Mouse (Mus musculus) testis, adult 2 months (tissue): ENCODE data around the gene Zan. TPM values are rescaled to one million over a fixed set of nuclear protein-coding genes. Genes with fewer than 3 reads are reported as not detected.

ENCODE experiments used
- H3K27ac ChIP-seq: fragments of 200-500 bp; 2 replicates; pipeline ENCODE4 v1.5.1; 2012; ENCODE audit warnings: low read depth, low read length; ENCODE audit not compliant: control insufficient read depth, insufficient read depth
- H3K27me3 ChIP-seq: fragments of 200-500 bp; 2 replicates; pipeline ENCODE4 v1.6.1; 2012; ENCODE audit warnings: mild to moderate bottlenecking, low read length, moderate library complexity; ENCODE audit not compliant: control insufficient read depth, insufficient read depth
- H3K36me3 ChIP-seq: fragments of 200-500 bp; 2 replicates; pipeline ENCODE4 v1.6.1; 2012; ENCODE audit warnings: mild to moderate bottlenecking, low read length; ENCODE audit not compliant: control insufficient read depth, insufficient read depth
- H3K4me1 ChIP-seq: fragments of 200-500 bp; 2 replicates; pipeline ENCODE4 v1.6.1; 2012; ENCODE audit warnings: low read length; ENCODE audit not compliant: control insufficient read depth, insufficient read depth
- H3K4me3 ChIP-seq: fragments of 200-500 bp; 2 replicates; pipeline ENCODE4 v1.5.1; 2012; ENCODE audit warnings: low read depth, mild to moderate bottlenecking, low read length, moderate library complexity, mixed read lengths; ENCODE audit not compliant: control insufficient read depth
- CTCF ChIP-seq: fragments of 200-500 bp; IDR thresholded peaks from 2 replicates; pipeline ENCODE4 v1.5.1; 2012; ENCODE audit warnings: low read depth, mild to moderate bottlenecking, inconsistent platforms, low read length, moderate library complexity; ENCODE audit not compliant: control insufficient read depth, insufficient read depth, insufficient replicate concordance
- POLR2A ChIP-seq: fragments of 200-500 bp; IDR thresholded peaks from 2 replicates; pipeline ENCODE4 v1.6.1; 2012; ENCODE audit warnings: low read depth, mild to moderate bottlenecking, inconsistent platforms, low read length, moderate library complexity; ENCODE audit not compliant: control insufficient read depth
- polyA plus RNA-seq: library from polyadenylated mRNA; depleted of rRNA; stranded (reverse); fragments of >200 nt; gene quantifications from 2 replicates; pipeline ENCODE4 v1.2.3, GENCODE M21; 2012

Zan gene
- polyA plus RNA-seq, 1 experiment: 11.5 TPM

DNA sequence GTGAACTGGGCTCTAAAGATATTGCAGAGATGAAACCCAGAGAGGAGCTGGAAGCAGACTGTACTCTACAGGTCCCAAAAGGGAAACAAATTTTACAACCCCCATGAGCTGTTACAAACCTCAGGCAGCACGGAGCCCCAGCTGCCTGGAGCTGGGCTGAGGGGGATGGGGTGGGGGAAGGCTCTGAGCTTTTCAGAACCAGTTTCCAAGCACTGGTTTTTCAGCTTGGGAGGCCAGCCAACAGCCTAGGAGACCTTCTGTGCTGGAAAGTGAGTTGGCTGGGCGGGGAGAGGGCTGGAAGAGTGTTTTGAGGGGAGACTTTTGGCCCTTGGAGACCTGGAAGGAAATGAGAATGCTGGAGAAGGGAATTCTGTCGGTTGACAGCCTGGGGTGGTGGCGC is 14.7 kb upstream of the Zan start:
- no peaks in the 10 kb centered on the region for H3K36me3 ChIP-seq
- peaks cover 6% of the 10 kb centered on the region for H3K4me1 ChIP-seq
- TF ChIP-seq CTCF (no peak), POLR2A (no peak)
- no peaks in the 10 kb centered on the region for H3K27me3 ChIP-seq
- H3K27ac ChIP-seq: no peak overlapping the region
- no peak overlapping the region for H3K4me3 ChIP-seq

- H3K4me1 ChIP-seq: peaks cover 9% of the 10 kb centered on the region
- H3K36me3 ChIP-seq: no peaks in the 10 kb centered on the region
- H3K27me3 ChIP-seq: no peaks in the 10 kb centered on the region; the same call in 1 of the 2 replicates
- no peak for TF ChIP-seq POLR2A
- no peak for TF ChIP-seq CTCF
- no peak overlapping the region for H3K27ac ChIP-seq
- H3K4me3 ChIP-seq: no peak overlapping the region
These were observed 10.8 kb upstream of the Zan start for GRCm38 (mm10) chr5:137487616-137488015.

- Histone ChIP-seq H3K4me3 (peak overlapping the region; percentile 9), H3K4me1 (peaks cover 9% of the 10 kb centered on the region), H3K27ac (no peak overlapping the region), H3K27me3 (no peaks in the 10 kb centered on the region; the same call in 1 of the 2 replicates), H3K36me3 (no peaks in the 10 kb centered on the region)
- TF ChIP-seq POLR2A: no peak
- no peak for TF ChIP-seq CTCF
These were observed 8.9 kb upstream of the Zan start for GRCm38 (mm10) chr5:137485851-137486155.

DNA sequence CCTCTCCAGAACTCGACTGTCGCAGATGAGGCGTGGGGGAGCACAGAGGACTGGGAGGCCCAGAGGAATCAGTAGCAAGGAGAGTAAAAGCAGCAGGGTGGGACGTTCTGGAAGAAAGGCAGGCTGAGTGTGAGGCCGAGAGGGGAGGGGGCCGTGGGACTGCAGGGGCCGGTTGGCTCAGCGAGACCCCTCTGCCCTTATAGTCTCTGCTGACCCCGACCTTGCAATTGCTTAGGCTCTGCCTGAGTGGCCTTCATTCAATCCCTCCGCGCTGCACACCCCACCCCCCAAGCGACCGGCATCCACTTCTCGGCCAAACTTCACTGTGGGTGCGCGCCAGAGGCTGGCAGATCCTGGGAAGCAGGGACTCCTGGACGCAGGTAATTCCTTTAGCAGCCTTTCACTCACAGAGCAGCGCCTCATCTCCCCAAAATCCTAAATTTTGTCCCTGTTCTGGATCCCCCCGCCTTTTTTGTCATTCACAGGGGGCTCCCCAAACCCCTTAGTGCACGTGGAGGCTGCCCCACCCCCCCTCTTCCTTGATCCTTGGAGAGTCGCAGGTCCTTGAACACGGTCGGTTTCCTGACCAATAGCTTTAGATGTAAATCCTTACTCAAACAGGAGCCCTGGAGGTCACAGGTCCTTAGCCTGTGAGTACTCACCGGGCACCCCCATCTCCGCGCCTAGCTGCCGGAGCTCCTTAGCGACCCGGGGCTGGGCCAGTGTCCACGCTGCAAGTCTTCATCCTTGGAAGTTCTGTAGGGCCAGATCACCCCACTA is 8.4 kb upstream of the Zan start:
- Histone ChIP-seq H3K4me1 (peaks cover 9% of the 10 kb centered on the region), H3K27ac (no peak overlapping the region), H3K27me3 (no peaks in the 10 kb centered on the region; the same call in 1 of the 2 replicates), H3K36me3 (no peaks in the 10 kb centered on the region), H3K4me3 (peak overlapping the region; percentile 9)
- no peak for TF ChIP-seq POLR2A
- no peak for TF ChIP-seq CTCF

DNA sequence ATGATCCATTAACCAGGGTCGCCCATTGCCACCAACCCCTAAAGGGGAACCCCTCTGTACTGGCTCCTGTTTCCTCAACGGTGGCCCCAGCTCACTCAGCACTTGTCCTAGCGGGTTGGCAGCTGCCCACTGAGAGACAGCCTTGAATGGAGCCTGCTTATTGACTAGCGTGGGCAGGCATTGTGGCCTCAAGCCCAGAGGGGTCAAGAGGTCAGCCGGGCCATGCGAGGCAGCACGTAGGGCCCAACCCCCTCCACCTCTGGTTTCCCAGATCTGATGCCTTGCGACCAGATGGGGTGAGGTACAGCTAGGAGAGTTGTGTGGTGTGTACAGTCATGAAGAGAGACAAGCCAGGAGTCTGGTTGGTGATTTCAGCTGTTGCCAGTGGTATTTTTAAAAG is 5.0 kb upstream of the Zan start:
- no peaks in the 10 kb centered on the region; the same call in 1 of the 2 replicates for H3K27me3 ChIP-seq
- H3K36me3 ChIP-seq: no peaks in the 10 kb centered on the region
- no peak overlapping the region for H3K4me3 ChIP-seq
- TF ChIP-seq POLR2A (no peak), CTCF (no peak)
- H3K27ac ChIP-seq: no peak overlapping the region
- peaks cover 3% of the 10 kb centered on the region for H3K4me1 ChIP-seq

GRCm38 (mm10) chr5:137481138-137481537 is 4.3 kb upstream of the Zan start:
- H3K36me3 ChIP-seq: no peaks in the 10 kb centered on the region
- no peak overlapping the region for H3K27ac ChIP-seq
- peaks cover 3% of the 10 kb centered on the region for H3K4me1 ChIP-seq
- H3K27me3 ChIP-seq: no peaks in the 10 kb centered on the region; the same call in 1 of the 2 replicates
- TF ChIP-seq POLR2A: no peak
- TF ChIP-seq CTCF: peak; percentile 19; the same call in 1 of the 2 replicates
- H3K4me3 ChIP-seq: no peak overlapping the region

- H3K4me1 ChIP-seq: peaks cover 7% of the 10 kb centered on the region
- no peaks in the 10 kb centered on the region for H3K27me3 ChIP-seq
- no peak overlapping the region for H3K27ac ChIP-seq
- H3K36me3 ChIP-seq: no peaks in the 10 kb centered on the region
- H3K4me3 ChIP-seq: no peak overlapping the region
- TF ChIP-seq POLR2A (no peak), CTCF (no peak)
These were observed 2.5 kb downstream of the Zan start for GRCm38 (mm10) chr5:137474351-137474750.
